Mouse (Mus musculus): ENCODE data around the gene Polr3h.

The Polr3h gene

DNA sequence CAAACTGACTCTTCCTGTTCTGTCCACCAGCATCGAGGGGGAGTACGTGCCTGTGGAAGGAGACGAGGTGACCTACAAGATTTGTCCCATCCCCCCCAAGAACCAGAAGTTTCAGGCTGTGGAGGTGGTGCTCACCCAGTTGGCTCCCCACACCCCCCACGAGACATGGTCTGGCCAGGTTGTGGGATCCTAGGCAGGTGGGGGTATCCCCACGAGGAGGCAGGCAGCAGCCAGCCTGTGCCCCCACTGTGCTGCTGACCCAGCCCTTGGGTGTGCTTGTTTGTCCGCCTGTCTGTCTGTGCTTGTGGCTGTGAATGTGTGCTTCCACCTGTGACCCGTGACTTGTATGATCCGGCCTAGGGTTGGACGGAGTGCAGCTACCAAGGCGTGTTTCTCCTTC lies 23.0 kb upstream of the Polr3h start:
- no peak for DNase-seq

DNA sequence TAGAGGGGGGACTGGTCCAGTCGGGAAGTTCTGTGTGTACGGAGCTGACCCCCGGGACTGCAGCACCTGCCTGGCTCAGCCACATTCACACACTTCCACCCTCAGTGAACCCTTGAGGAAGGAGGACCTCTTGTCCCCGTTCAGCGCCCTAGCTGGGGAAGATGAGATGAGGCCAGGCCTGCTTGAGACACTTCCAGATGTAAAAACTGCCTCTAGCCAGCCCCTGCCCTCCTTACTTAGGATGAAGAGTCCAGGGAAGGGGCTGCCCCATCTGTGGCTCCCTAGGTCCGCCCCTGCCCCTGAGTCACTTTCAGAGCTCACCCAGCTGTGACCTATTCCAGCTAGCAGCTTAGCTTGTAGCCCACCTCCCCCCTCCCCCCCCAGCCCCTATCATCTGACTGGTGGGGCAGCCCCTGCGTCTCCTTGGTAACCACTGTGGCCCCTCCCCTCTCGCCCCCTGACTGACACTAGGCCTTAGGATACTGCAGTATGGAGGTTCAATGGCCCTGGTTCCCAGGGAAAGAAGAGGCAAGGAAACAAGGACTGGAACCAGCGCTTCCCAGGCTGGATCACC lies 17.2 kb upstream of the Polr3h start:
- no peak for DNase-seq

DNA sequence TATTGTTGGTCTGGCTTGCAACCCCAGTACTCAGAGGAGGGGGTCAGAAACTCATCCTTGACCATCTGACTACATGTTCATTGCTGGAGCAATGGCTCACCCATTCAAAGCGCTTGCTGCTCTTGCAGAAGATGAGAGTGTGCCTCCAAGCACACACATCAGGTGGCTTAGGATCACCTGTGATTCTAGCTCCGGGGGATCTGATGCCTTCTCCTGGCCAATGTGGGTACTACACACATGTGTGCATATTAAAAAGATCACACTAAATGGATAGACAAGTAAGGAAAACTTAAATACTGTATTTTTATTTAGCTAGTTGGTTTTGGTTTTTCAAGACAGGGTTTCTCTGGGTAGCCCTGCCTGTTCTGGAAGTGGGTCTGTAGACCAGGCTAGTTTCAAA lies 15.0 kb upstream of the Polr3h start:
- no peak for DNase-seq

DNA sequence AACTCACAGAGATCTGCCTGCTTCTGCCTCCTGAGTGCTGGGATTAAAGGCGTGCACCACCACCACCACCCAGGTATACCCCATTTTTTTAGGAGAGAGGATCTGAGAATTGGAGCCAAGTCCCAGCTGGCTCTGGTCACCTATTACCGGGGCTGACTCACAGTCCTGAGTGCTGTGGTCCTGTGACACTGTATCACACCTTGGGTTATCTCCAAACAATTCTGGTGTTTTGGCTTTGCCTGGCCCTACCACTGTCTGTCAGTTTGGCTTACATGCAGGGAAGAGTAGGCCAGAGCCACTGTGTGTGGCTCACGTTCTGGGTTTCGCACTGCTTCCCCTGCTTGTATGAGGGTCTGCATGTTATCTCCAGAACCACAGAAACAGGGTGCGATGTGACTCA lies 14.2 kb upstream of the Polr3h start:
- no peak for DNase-seq

DNA sequence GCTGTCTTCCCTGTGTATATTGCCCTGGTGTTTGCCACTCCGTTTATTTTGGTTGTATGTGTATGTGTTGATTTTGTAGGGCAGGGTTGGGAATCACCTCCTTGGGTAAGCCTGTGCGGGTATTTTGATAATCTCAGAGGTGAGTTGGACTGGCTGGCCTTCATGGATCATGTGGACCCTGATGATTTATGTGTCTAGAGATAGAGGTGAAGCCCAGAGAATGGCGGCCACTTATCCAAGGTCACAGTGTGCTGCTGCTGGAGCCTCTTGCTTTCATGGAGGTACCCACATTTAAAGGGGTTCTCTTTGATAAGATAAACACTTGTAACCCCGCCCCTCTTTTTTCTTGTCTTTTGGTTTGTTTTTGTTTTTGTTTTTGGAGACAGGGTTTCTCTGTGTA lies 13.7 kb upstream of the Polr3h start:
- DNase-seq, result no peak

DNA sequence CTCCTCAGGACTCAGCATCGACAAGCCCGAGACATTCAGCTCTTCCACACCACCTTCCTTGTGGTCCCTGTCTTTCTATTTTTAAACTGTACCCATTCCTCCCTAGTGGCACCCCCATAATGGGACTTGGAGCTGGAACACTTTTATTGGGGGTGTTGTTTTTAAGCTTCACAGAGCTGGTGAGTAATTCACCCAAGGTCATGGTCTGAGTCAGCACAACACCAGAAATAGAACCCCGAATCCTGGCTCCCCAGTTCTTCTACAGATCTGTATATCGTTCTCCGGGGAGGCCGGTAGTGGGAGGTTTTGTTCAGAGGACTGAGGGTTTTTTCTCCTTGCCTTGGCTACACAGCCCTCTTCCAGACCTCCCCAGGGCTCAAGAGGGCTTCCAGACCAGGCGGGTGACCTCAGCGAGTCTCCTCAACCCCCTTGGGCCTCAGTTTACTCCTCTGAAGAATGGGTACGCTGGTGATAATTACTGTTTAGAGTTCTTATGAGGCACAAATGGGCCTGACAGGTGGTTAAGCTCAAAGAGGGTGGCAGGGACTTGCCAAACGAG lies 13.2 kb upstream of the Polr3h start:
- DNase-seq, result no peak

DNA sequence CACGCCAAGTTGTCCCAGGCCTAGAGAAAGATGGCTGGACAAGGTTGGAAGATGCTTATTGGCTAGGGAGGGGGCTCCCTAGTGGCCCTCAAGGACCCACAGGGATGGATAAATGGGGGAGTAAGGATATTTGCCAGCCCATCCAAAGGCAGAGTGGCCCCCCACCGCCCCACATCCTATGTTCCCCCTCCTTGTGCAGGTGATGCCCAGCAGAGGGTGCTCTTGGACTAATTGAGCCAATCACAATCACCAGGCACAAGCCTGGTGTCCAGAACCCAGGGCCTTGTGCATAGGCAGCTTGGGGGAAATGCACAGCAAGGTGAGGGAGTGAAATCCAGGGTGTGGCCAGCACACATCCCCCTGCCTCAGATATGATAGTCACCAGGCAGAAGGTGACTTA lies 12.2 kb upstream of the Polr3h start:
- peak; percentile 78 to 85 for DNase-seq

DNA sequence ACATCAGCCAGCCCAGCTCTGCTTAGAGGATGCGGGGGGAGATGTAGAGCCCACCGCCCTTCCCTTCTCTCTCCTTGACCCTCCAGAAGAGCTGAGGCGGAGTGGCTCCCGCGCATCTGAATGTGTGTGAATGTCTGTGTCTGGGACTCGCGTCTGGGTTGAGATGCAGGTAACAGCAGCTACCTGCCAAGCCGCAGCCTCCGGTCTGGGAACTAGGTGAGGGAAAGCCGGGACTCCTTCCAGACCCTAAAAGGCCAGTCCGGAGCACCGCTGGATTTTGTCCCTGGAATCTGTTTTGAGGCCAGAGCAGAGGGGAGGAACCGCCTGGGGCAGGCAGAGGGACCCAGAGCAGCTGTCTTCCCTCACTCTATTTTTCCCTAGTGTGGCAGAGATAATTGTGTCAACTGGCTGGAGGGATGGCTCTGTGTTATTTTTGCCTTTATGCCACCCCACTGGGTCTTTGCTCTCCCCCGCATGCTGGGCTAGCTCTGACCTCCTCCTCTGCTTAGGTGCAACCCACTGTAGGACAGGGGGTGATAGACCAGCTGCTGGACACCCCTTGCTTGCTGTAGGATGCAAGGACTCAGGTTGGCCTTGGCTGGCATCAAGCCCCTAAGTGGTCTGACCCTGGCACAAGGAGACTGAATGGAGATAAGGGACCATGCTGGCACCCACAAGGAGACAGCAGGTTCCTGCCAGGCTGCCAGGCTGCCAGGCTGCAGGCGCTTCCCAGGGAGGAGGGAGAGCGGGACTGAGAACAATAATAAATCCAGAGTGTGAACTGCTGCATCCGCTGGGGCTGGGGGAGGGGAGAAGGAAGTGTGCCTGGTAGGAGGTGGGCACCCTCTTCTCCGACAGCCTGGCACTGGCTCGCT lies 11.3 kb upstream of the Polr3h start:
- DNase-seq, result peak; percentile 69

DNA sequence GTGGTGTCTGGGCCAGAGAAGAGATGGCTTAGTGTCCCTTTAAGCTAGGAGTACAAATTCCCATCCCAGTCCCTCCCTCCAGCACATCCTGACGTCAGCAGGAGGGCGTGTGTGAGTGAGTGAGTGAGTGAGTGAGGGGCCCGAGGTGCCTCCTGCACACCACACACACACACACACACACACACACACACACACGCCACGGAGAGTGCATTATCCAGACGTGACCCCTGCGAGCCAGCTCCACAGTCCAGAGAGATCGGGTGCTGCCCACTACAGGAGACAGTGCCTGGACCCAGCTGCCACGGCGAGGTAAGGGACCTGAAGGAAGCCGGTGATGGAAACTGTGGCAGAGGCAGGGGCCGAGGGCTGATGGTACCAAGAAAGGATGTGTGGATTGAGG lies 10.6 kb upstream of the Polr3h start, which contains the start of gene Csdc2:
Gene Csdc2, plus strand, starts transcription at position 81 of the 400 bp plus-strand sequence.
- peak; percentile 74 to 80 for DNase-seq

DNA sequence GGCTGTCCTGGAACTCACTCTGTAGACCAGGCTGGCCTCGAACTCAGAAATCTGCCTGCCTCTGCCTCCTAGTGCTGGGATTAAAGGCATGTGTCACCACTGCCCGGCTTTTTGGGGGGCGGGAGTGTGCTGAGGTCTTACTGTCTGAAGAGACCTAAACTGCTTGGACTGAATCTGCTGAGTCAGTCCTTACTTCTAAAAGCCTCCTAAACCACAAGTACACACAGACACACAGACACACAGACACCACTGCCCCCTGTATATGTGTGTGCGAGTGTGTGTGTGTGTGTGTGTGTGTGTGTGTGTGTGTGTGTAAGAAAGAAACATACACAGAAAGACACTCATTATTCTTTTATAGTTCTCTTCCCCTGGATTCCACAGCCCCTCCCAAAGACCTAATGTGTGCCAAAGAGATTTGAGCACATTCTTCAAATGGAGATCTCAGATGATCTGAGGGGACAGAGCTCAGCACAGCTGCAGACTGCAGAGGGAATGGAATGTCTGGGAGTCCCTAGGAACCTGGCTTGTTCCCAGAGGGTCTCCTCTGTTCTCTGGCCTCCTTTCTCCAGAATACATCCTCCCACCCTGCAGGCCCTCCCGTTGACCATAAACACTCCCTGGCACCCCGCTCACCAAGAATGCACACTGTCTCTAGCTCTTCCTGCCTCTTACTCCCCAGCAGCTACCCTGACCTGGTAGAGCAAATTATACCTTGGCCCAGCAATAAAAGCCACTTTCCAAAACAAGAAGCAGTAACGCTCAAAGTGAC lies 10.0 kb upstream of the Polr3h start:
- no peak for DNase-seq

DNA sequence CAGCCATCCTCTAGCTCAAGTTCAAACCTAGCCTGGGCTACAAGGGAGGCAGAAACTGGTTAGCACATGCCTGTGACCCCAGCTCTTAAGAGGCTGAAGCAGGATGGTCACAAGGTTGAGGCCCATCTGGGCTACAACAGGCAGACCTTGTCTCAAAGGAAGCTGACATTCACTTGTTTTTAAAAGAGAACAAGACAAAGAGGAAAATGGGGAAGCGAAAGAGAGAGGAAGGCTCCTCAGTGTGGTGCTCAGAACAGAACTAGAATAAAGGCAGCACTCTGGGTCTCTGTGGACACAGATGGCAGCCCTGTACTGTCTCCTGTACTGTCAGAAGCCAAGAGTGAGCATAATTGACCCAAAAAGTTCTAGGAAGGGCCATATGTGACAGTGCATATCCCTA lies 7.9 kb upstream of the Polr3h start:
- no peak for DNase-seq

DNA sequence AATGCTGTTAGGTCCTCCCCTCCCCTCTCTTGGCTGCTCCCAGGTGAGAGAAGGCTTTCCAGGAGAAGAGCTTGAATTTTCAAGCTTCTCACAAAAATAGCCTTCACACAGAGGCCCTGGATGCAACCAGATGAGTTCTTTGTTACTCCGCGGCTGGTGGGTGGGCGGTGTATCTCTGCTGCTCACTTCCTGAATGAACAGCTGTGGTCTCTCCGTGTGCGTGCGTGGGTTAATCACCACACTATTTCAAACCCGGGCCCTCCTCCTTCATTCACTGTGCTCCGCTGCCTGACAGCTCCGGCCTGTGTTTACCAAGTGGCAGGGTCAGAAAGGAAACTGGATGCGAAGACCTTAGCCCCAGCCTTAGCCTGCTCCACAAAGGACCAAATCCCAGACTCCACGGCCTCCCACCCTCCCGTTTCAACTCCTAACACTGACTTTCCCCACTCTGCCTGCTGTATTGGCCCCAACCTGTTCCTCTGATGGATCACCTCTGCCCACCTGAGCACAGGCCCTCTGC lies 7.0 kb upstream of the Polr3h start:
- no peak for DNase-seq

DNA sequence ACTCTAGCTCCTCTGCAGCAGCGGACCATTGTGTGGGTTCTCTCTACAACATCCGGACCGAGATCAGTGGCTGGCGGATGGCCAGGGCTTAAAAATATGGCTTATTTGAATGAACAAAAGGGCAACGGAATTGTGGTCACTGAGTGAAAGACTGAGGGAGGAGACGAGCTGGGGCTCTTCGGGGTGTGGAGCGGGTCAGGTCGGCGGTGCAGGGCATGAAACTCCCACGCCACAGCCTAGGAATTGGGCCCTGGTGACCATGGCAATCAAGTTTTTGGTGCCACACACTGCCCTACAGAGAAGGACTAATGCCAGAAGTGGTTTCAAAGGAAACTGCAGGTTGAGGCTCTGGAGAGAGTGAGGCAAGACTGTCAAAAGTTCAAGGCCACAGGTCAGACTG lies 2.2 kb upstream of the Polr3h start:
- DNase-seq, result no peak

DNA sequence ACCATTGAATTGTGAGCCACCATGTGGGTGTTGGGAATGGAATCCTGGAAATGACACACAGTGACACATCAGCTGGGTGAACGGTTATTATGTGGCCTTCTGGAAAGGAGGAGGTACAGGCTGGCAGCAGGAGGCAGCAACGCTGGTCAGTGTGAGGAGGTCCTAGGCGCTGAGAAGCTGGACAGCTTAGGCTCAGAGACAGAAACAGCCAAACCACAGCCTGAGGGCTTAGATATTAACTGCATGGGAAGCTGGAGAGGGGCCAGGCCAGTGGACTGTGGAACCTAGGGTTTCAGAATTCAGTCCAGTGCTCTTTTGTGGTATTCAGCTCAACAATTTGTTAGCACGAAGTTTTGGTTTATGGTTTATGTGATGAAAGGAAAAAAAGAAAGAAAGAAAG lies 1.7 kb upstream of the Polr3h start:
- peak in 1 of 2 experiments; percentile 50 for DNase-seq

DNA sequence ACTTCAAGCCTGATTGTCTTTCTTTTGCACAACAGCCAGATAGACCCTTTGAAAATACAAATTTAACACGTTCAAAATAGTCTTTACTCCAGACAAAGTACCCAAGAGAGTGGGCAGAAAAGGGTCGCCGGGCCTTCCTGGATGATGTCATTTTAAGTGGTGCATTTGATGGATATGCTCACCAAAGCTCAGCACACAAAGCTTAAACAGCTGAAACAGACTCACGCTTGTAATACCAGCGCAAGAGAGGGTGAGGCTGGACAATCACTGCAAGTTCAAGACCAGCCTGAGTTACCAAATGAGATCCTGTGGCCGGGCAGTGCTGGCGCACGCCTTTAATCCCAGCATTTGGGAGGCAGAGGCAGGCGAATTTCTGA lies 394 bp upstream of the Polr3h start:
- no peak for DNase-seq

DNA sequence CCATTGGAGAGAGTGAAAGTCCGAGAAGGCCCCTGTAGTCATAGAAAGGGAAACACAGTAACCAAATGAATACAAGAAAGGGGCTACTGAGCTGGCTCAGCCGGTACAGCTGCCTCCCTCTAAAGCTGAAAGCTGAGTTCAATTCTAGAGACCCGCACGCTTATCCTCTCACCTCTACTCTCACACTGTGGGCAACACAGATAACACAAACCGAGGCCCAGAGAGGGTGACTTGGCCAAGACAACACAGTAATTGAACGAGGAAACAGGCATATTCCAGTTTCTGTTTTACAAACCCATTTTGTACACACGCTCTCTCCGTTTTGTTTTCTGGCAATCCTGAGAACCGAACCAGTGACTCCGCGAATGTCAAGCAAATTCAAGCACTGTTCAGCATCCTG lies 1.1 kb downstream of the Polr3h start:
- no peak for DNase-seq

DNA sequence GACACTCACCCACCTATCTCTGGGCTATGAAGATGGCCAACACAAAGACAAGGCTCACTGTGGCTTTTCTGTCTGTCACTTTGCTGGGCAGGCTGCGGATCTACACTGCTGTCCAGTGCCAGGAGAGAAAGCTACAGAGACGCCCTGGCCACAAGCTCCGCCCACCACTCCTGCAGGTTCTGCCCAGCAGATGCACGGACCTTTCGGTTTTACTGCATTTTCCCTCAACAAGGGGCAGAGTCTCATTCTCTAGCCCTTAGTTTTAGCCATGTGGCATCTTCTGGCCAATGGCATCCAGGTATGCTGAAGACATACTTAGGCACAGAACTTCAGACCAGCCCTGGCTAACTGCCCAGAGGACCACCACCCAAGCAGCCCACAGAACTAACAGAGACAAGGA lies 4.8 kb downstream of the Polr3h start:
- peak; percentile 55 to 67 for DNase-seq

DNA sequence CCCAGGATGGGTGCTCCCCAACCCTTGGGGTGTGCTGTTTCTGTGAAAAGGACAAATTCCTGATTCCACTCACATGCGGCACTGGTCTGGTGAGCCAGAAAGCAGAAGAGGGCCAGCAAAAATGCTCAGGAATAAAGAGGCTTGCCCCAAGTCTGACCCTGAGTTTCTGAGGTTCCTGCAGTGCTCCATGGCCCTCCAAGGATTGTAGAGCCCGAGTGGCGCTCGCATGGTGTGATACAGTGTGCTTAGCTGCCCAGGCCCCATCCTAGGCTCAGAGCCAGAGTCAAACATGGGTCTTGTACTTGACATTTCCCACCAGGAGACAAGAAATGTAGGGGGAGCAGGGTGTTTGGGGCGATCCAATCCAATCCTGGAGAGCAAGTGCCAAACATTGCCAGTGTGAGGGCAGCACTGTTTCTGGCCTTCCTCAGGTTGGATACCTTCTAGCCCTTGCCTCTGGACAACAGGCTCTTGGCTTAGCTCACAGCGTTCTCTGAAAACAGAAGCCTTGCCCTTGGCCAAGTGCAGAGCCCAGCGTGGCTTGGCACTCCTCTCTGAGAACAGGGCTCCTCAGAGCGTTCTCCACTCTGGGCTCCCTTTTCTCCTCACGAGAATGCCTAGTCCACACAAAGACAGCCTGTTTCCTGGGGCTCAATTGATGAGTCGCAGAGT lies 5.4 kb downstream of the Polr3h start:
- peak; percentile 79 to 80 for DNase-seq

DNA sequence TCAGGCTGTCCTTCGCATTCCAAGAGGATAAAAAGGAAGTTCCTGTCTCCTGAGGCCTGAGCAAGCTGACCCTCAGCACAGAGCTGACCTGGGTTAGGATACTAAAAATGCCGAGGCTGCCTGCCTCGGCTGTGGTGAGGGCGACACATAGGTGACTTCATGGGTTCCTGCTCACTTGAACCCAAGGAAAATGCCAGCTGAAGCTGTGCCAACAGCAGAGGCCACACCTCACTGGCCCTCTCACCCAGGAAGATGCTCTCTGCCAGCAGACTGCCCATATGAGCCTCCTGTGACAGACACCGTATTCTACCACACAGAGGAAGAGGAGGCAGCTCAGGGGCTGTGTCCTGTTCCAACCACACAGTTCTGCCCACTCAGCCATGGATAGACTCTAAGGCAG lies 7.0 kb downstream of the Polr3h start:
- peak; percentile 51 to 69 for DNase-seq

DNA sequence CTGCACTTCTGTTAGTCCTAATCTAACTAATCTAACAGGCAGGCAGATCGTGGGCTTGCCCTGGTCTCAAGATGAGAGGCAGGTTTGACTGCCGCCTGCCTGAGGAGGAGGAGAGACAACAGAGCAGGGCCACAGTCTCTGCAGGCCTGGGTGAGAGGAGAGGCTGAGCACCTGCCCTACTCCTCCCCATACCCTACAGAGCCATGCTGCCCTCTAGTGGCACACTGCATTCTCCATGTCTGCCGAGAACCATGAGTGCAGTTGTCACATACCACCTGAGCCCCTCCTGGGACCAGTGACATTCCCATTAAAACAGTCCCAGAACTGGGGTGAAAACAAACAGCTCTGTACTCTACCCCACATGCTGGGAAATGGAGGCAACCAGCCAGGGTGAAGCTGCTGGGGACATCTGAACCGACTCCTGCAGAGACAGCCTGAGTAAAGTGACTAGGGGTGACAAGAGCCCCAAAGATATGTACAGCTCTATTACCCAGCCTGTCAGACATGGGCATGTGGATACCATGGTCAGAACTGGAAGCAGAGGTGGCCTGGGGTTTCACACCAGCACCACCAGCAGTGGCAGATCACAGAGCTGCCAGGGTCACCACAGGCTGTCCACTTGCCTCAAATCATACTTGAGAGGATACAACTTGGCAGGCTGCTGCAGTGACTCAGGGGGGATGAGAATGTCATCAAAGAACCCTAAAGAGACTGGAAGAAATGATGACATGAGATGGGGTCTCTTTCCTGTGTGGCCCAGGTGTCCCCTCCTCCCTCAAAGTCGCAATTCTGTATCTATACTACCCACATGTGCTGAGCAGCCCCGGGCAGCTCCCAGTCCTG lies 8.2 kb downstream of the Polr3h start:
- DNase-seq, result peak; percentile 79 to 87

DNA sequence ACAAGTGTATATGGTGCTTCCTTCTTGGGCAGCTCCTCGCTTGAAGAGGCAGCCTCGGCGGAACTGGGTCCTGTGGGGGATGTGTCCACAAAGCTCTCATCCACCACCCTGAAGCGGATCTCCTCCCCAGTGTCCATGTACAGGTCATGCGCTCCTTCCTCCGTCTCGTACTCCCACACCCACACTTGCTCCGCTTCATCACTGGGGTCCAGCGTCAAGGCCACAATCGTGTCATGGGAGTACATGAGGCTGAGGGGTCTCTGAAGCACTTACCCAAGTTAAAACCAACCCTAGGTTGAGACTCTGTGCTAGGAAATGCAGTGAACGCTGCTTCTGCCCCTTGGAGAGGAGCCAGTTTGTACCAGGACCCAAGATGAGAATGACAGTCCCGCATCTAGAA lies 8.8 kb downstream of the Polr3h start:
- no peak for DNase-seq

DNA sequence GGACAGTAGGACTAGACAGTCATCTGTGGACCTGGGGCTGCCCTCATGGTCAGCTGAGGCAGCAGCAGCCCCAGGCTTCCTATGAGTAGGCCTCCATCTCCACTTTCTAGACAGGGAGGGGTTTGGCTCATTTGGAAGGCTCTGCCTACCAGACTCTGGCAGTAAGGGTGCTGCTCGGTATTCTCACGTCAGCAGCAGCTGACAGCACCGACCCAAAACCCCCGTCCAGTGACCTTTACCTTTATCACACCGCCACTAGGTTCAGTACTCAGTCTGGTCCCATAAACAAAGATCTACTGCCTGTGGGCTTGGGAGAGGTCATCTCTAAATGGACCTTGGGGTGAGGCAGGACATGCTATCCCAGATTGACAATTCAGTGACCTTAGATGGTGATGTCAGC lies 10.4 kb downstream of the Polr3h start:
- DNase-seq, result no peak

All from cerebellum, postnatal 14 days (tissue).